Mouse (Mus musculus) neural tube, embryonic 11.5 days (tissue): ENCODE results near the gene Uba52. TPM values are rescaled to one million over a fixed set of nuclear protein-coding genes. Genes with fewer than 3 reads are reported as not detected.

Experiments used
- ATAC-seq: fragments of 200-750 bp; cut with Nextera tagmentation; 2 replicates; pipeline ENCODE4 v1.8.0; 2017; ENCODE audit warnings: moderate number of reproducible peaks, mild to moderate bottlenecking, moderate TSS enrichment, moderate library complexity; ENCODE audit not compliant: insufficient read depth, low FRiP score, low TSS enrichment
- DNase-seq: peaks from one replicate; pipeline ENCODE4 v3.0.0-alpha.2; 2015; ENCODE audit warnings: low spot score
- H3K27ac ChIP-seq: fragments of 300-500 bp; sonication (generic); 2 replicates; pipeline ENCODE4 v1.5.1; 2014; ENCODE audit warnings: low read depth, mild to moderate bottlenecking, low read length
- H3K27me3 ChIP-seq: fragments of 300-500 bp; sonication (generic); 2 replicates; pipeline ENCODE4 v1.6.1; 2014; ENCODE audit warnings: mild to moderate bottlenecking, low read length, mixed read lengths; ENCODE audit not compliant: control insufficient read depth, insufficient read depth
- H3K36me3 ChIP-seq: fragments of 300-500 bp; sonication (generic); 2 replicates; pipeline ENCODE4 v1.6.1; 2014; ENCODE audit warnings: mild to moderate bottlenecking, low read length, moderate library complexity, mixed read lengths; ENCODE audit not compliant: control insufficient read depth, insufficient read depth
- H3K4me1 ChIP-seq: fragments of 300-500 bp; sonication (generic); 2 replicates; pipeline ENCODE4 v1.6.1; 2014; ENCODE audit warnings: low read length, mixed read lengths; ENCODE audit not compliant: control insufficient read depth, insufficient read depth
- H3K4me2 ChIP-seq: fragments of 300-500 bp; sonication (generic); 2 replicates; pipeline ENCODE4 v1.6.1; 2014; ENCODE audit warnings: low read depth, mild to moderate bottlenecking, moderate library complexity
- H3K4me3 ChIP-seq: fragments of 300-500 bp; sonication (generic); 2 replicates; pipeline ENCODE4 v1.5.1; 2014; ENCODE audit warnings: low read depth, low read length
- H3K9ac ChIP-seq: fragments of 300-500 bp; sonication (generic); 2 replicates; pipeline ENCODE4 v1.6.1; 2014; ENCODE audit warnings: mild to moderate bottlenecking, low read length
- H3K9me3 ChIP-seq: fragments of 300-500 bp; sonication (generic); 2 replicates; pipeline ENCODE4 v1.6.1; 2016; ENCODE audit warnings: low read length; ENCODE audit not compliant: control insufficient read depth
- WGBS: fragments of 180-500 bp; shearing (Covaris S2); extraction: QIAGEN DNeasy Blood & Tissue Kit; methylation state at CpG from one replicate; pipeline ENCODE4 v1.1.7; 2014; 5-methylcytosine and 5-hydroxymethylcytosine counted together
- polyA plus RNA-seq: library from polyadenylated mRNA; unstranded; fragments of >200 nt; fragmentation: Nextera tagmentation; extraction: Ambion mirVana; gene quantifications from 2 replicates; pipeline ENCODE4 v1.2.1, GENCODE M21; 2014

The Uba52 gene
- polyA plus RNA-seq, 1 experiment from 2014 or later: 809 TPM

DNA sequence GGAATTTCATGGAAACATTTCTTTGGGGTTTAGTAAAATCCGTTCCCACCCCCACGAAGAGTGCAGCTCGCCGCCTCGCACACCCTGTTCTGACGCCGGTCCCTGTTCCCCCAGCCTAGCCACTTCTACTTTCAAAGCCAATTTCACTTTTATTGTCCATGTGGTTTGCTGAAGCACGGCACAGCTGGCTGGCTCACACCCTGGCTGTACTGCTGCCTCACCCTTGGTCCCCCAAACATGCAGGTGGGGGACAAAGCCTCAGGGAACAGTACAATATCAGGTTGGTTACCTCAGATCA, 48.1 kb downstream of the Uba52 start:
- Histone ChIP-seq H3K4me2 (no peak overlapping the region), H3K9ac (no peak overlapping the region), H3K4me3 (no peak overlapping the region), H3K9me3 (no peaks in the 10 kb centered on the region), H3K27me3 (no peaks in the 10 kb centered on the region), H3K36me3 (no peaks in the 10 kb centered on the region), H3K27ac (no peak overlapping the region), H3K4me1 (0 out of 2 replicates have a peak, but pooled peaks cover 5% of the 10 kb centered on the region)
- 79% methylated on average over 8 of the region's 8 CpGs for WGBS
- no peak for ATAC-seq
- DNase-seq: no peak

DNA sequence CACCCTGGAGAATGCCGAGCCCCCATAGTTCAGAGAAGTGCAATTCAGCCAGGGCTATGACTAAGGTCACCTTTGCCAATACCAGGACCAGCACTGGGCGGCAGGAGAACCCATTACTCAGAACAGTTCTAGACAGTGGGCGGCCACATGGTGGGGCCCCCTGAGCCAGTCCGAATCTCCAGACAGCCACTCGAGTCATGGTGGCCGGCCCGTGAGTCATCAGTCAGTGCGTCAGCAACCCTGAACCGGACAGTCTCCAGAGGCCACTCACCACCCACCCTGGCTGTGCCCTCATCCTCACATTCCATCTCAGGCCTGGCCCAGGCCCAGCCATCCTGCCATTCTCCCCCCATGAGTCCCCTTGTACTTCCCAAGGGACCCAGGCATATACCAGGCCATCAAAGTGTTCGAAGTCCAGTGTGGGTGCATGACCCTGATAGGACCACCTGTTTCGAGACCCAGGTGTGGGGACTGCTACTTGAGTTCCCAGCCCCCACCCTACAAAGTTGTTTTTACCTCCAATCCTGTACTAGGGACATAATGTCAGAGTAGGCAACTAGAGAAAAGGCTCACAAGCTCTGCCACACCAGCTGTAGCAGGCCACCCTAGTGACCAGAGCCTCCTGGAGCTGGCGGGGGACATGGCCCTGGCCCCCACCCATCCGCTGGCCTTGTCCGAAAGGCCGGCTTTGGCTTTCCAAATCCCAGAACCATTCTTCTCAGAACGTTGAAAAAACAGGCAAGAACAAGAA, 48.7 kb downstream of the Uba52 start:
- Histone ChIP-seq H3K4me2 (no peak overlapping the region), H3K4me1 (0 out of 2 replicates have a peak, but pooled peaks cover under 1% of the 10 kb centered on the region), H3K4me3 (no peak overlapping the region), H3K27ac (no peak overlapping the region), H3K27me3 (no peaks in the 10 kb centered on the region), H3K9me3 (no peaks in the 10 kb centered on the region), H3K9ac (no peak overlapping the region), H3K36me3 (no peaks in the 10 kb centered on the region)
- WGBS: 88% methylated on average over 16 of the region's 16 CpGs
- no peak for DNase-seq
- no peak for ATAC-seq

DNA sequence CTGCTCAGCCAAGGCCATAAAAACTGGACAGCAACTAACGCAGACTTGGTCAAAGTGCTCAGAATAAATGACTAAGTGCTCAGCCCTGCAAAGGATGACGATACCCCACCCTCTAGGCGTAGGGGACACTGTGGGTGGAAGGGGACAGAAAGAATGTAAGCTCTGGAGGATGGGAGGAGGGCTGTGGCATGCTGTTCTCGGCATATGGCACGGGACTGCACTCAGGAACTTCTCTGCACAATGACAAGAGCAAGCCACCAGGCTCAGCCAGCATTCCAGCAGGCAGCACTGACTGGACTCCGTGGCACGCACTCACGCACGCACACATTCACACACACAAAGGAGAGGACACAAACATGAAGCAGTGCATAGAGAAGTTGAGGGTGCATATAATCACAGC, 50.0 kb downstream of the Uba52 start:
- no peaks in the 10 kb centered on the region for H3K36me3 ChIP-seq
- 78% methylated on average over 9 of the region's 9 CpGs for WGBS
- no peak overlapping the region for H3K27ac ChIP-seq
- H3K9me3 ChIP-seq: no peaks in the 10 kb centered on the region
- H3K4me3 ChIP-seq: no peak overlapping the region
- no peak overlapping the region for H3K4me2 ChIP-seq
- ATAC-seq (no peak), DNase-seq (no peak)
- H3K4me1 ChIP-seq: no peaks in the 10 kb centered on the region
- H3K9ac ChIP-seq: no peak overlapping the region
- H3K27me3 ChIP-seq: no peaks in the 10 kb centered on the region

DNA sequence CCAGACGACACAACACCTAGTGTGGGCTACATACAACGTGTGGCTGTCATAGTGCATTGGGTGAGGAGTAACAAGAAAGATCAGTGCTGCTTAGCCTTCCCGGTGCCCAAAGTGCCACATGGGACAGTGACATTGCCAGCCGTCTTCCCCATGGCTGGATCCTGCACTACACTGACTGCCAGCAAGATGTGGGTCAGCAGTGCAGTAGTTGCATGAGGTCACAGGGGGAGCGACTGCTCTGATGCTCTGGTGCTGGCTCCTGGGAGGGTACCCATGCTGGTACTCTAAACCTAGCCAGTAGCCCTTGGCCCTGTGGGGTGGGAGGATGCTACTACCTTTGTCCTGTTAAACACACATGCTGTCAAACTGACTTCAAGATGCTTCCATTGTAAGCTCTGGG, 50.4 kb downstream of the Uba52 start:
- Histone ChIP-seq H3K9me3 (no peaks in the 10 kb centered on the region), H3K4me3 (no peak overlapping the region)
- 95% methylated on average over 5 of the region's 5 CpGs for WGBS

GRCm38 (mm10) chr8:70459636-70460035, 51.0 kb downstream of the Uba52 start:
- Histone ChIP-seq H3K27me3 (no peaks in the 10 kb centered on the region), H3K4me1 (no peaks in the 10 kb centered on the region), H3K9ac (no peak overlapping the region), H3K4me2 (no peak overlapping the region), H3K4me3 (no peak overlapping the region), H3K27ac (no peak overlapping the region), H3K36me3 (no peaks in the 10 kb centered on the region), H3K9me3 (no peaks in the 10 kb centered on the region)
- no peak for DNase-seq
- WGBS: 93% methylated on average over 2 of the region's 2 CpGs
- ATAC-seq: no peak

More for the DNA sequence above, 50.4 kb downstream of the Uba52 start:
- Histone ChIP-seq H3K36me3 (no peaks in the 10 kb centered on the region), H3K27ac (no peak overlapping the region), H3K27me3 (no peaks in the 10 kb centered on the region), H3K4me2 (no peak overlapping the region), H3K9ac (no peak overlapping the region), H3K4me1 (no peaks in the 10 kb centered on the region)
- no peak for DNase-seq
- ATAC-seq: no peak

- 82% methylated on average over 3 of the region's 3 CpGs for WGBS
- ATAC-seq (no peak), DNase-seq (no peak)
- no peaks in the 10 kb centered on the region for H3K9me3 ChIP-seq
- H3K27me3 ChIP-seq: no peaks in the 10 kb centered on the region
- no peaks in the 10 kb centered on the region for H3K36me3 ChIP-seq
- H3K27ac ChIP-seq: no peak overlapping the region
- no peak overlapping the region for H3K4me2 ChIP-seq
- no peak overlapping the region for H3K9ac ChIP-seq
- H3K4me1 ChIP-seq: no peaks in the 10 kb centered on the region
- no peak overlapping the region for H3K4me3 ChIP-seq
Measured at GRCm38 (mm10) chr8:70458462-70458861, 52.1 kb downstream of the Uba52 start.

Other genes with a start within 250 kb of the Uba52 start
- 77.7 and 80.4 TPM in 2 replicates for gene Homer3, start 228.0 kb downstream of the Uba52 start, polyA plus RNA-seq
- gene Ddx49, start 208.3 kb downstream of the Uba52 start, polyA plus RNA-seq: 51.4 and 55.2 TPM in 2 replicates
- gene Cope, start 208.3 kb downstream of the Uba52 start, polyA plus RNA-seq: 272 and 283 TPM in 2 replicates
- 6.8 and 6.9 TPM in 2 replicates for gene Cers1, start 195.0 kb downstream of the Uba52 start, polyA plus RNA-seq
- gene Gdf1, start 181.0 kb downstream of the Uba52 start, polyA plus RNA-seq: 0.93 and 1.5 TPM in 2 replicates
- gene Upf1, start 157.5 kb downstream of the Uba52 start, polyA plus RNA-seq: 24.0 and 24.1 TPM in 2 replicates
- gene Comp, start 137.2 kb downstream of the Uba52 start, polyA plus RNA-seq: 0.16 and 0.32 TPM in 2 replicates
- 16.1 and 17.9 TPM in 2 replicates for gene Crtc1, start 71.2 kb downstream of the Uba52 start, polyA plus RNA-seq
- gene Klhl26, start 33.8 kb downstream of the Uba52 start, polyA plus RNA-seq: 14.6 and 17.0 TPM in 2 replicates
- gene Tmem59l, start 23.4 kb downstream of the Uba52 start, polyA plus RNA-seq: 19.3 and 20.7 TPM in 2 replicates
- gene Crlf1, start 17.6 kb downstream of the Uba52 start, polyA plus RNA-seq: 3.4 and 3.7 TPM in 2 replicates
- gene Rex1bd, start 4.0 kb downstream of the Uba52 start, polyA plus RNA-seq: 118 and 132 TPM in 2 replicates
- 243 and 252 TPM in 2 replicates for gene Fkbp8, start 16.9 kb upstream of the Uba52 start, polyA plus RNA-seq
- gene Kxd1, start 17.2 kb upstream of the Uba52 start, polyA plus RNA-seq: 49.8 and 53.8 TPM in 2 replicates
- gene Ell, start 28.7 kb upstream of the Uba52 start, polyA plus RNA-seq: 18.8 and 22.2 TPM in 2 replicates
- gene Isyna1, start 83.6 kb upstream of the Uba52 start, polyA plus RNA-seq: 87.9 and 90.7 TPM in 2 replicates
- 125 and 137 TPM in 2 replicates for gene Ssbp4, start 98.1 kb upstream of the Uba52 start, polyA plus RNA-seq
- gene Lrrc25, start 105.4 kb upstream of the Uba52 start, polyA plus RNA-seq: 0.85 and 1.2 TPM in 2 replicates
- gene Gdf15, start 121.7 kb upstream of the Uba52 start, polyA plus RNA-seq: 0.28 TPM in 1 of 2 replicates, not detected in the other
- 246 and 268 TPM in 2 replicates for gene Pgpep1, start 149.6 kb upstream of the Uba52 start, polyA plus RNA-seq
- gene Lsm4, start 162.4 kb upstream of the Uba52 start, polyA plus RNA-seq: 298 and 301 TPM in 2 replicates
- 167 and 171 TPM in 2 replicates for gene Jund, start 188.1 kb upstream of the Uba52 start, polyA plus RNA-seq
- not detected in 2 replicates for gene Iqcn, start 192.7 kb upstream of the Uba52 start, polyA plus RNA-seq
- not detected in 2 replicates for gene Gm3336, start 207.7 kb upstream of the Uba52 start, polyA plus RNA-seq
- 0.42 TPM in 1 of 2 replicates, not detected in the other for gene Pde4c, start 212.9 kb upstream of the Uba52 start, polyA plus RNA-seq
- gene Rab3a, start 243.9 kb upstream of the Uba52 start, polyA plus RNA-seq: 97.9 and 111 TPM in 2 replicates